In genomic region chr13:45404269-45404668, GRCm38 (mm10) we compare ENCODE assay signal across 13 mouse cellular contexts. TPM values are rescaled to one million over a fixed set of nuclear protein-coding genes. Genes with fewer than 3 reads are reported as not detected.
DNase-seq lines count a peak whose midpoint lies in the region; ATAC-seq and TF ChIP-seq lines count a peak whose summit lies in the region.
"Had no signal": no experiment of that assay in that cellular context is flagged by ENCODE, and none has a peak within 500 bp of the region (broad histone marks: within the 10 kb centered on the region; RNA-seq: fewer than 3 reads in every experiment).

No protein-coding gene starts in this region.

- H3K4me1 ChIP-seq in bone marrow, adult 2 months (ENCODE audit: control insufficient read depth, insufficient read depth, low read length): peaks cover 6% of the 10 kb centered on the region
- peaks cover 82% of the 10 kb centered on the region for H3K4me1 ChIP-seq in liver, embryonic 12.5 days
- no peaks in the 10 kb centered on the region for H3K4me1 ChIP-seq in hindbrain, embryonic 14.5 days (replicated peaks; ENCODE audit: control insufficient read depth, insufficient read depth, low read length)
- H3K4me1 ChIP-seq in cerebellum, adult 2 months (ENCODE audit: control insufficient read depth, insufficient read depth, low read length): no peaks in the 10 kb centered on the region

- no peak overlapping the region for H3K4me3 ChIP-seq in bone marrow, adult 2 months (replicated peaks; ENCODE audit: control insufficient read depth, low read depth, low read length)
- peak overlapping the region; percentile 14 for H3K4me3 ChIP-seq in liver, embryonic 12.5 days
- H3K4me3 ChIP-seq in hindbrain, embryonic 14.5 days (replicated peaks; ENCODE audit: low read length): no peak overlapping the region
- no peak overlapping the region for H3K4me3 ChIP-seq in cerebellum, adult 2 months (replicated peaks; ENCODE audit: insufficient read depth, low read depth, low read length)
- H3K4me3 ChIP-seq: forebrain, embryonic 10.5 days had no signal

- peak overlapping the region; percentile 85 for H3K27ac ChIP-seq in bone marrow, adult 2 months (ENCODE audit: control insufficient read depth, insufficient read depth, low read depth, low read length, poor library complexity)
- peak overlapping the region; percentile 97 for H3K27ac ChIP-seq in liver, embryonic 12.5 days
- H3K27ac ChIP-seq in hindbrain, embryonic 14.5 days: no peak overlapping the region
- H3K27ac ChIP-seq in cerebellum, adult 2 months (ENCODE audit: insufficient read depth, low read length): no peak overlapping the region
- H3K27ac ChIP-seq: forebrain, embryonic 10.5 days had no signal

- no peaks in the 10 kb centered on the region for H3K9me3 ChIP-seq in liver, embryonic 12.5 days (replicated peaks)
- no peaks in the 10 kb centered on the region for H3K9me3 ChIP-seq in hindbrain, embryonic 14.5 days (ENCODE audit: control insufficient read depth, low read length)

- intact Hi-C loops in left cerebral cortex, postnatal 14 days (cut with DNase I): no loop called here

- no peak for TF ChIP-seq CTCF in bone marrow, adult 2 months (IDR thresholded peaks at IDR 0.05; ENCODE audit: control insufficient read depth, insufficient read depth, low read length)
- no peak for TF ChIP-seq CTCF in cerebellum, adult 2 months (IDR thresholded peaks at IDR 0.05; ENCODE audit: borderline replicate concordance, insufficient read depth, low read depth, low read length)

- TF ChIP-seq POLR2A in bone marrow, adult 2 months (IDR thresholded peaks at IDR 0.05; ENCODE audit: borderline replicate concordance, control insufficient read depth, low read depth, low read length): no peak
- no peak for TF ChIP-seq POLR2A in cerebellum, adult 2 months (IDR thresholded peaks at IDR 0.05; ENCODE audit: borderline replicate concordance, insufficient read depth, low read length)

- WGBS in bone marrow, adult 2 months: 71% methylated on average over 6 of the region's 6 CpGs
- whole genome bisulfite sequencing in liver, embryonic 12.5 days (ENCODE audit: insufficient replicate concordance): 27% methylated on average over 6 of the region's 6 CpGs
- WGBS in hindbrain, embryonic 14.5 days: 98% methylated on average over 6 of the region's 6 CpGs
- 90% methylated on average over 6 of the region's 6 CpGs for WGBS in cerebellum, adult 2 months

- peaks cover 66% of the 10 kb centered on the region for H3K36me3 ChIP-seq in liver, embryonic 12.5 days
- peaks cover 49% of the 10 kb centered on the region for H3K36me3 ChIP-seq in hindbrain, embryonic 14.5 days (replicated peaks; ENCODE audit: control insufficient read depth, insufficient read depth)

- peak; percentile 85 for DNase-seq in c-Kit-positive CD71-positive TER-119-positive erythroid progenitor cells, embryonic 14.5 days (ENCODE audit: low spot score)
- peak; percentile 15 for DNase-seq in lung, postnatal 10 days
- no peak for DNase-seq in left cerebral cortex, postnatal 14 days (ENCODE audit: low spot score in 2 of 2)
- DNase-seq in hindbrain, embryonic 14.5 days (ENCODE audit: low spot score): no peak
- DNase-seq in ovary, adult 18-20 months (ENCODE audit: low spot score): no peak
- no peak for DNase-seq in cerebellum, adult 2 months
- DNase-seq: adrenal gland, postnatal 25 days; cerebellum, adult 11-12 months; heart, adult 18-20 months; kidney, adult 8-10 months had no signal

- H3K27me3 ChIP-seq in liver, embryonic 12.5 days (replicated peaks): peaks cover 3% of the 10 kb centered on the region
- no peaks in the 10 kb centered on the region for H3K27me3 ChIP-seq in hindbrain, embryonic 14.5 days (ENCODE audit: control insufficient read depth, insufficient read depth, low read length)
- H3K27me3 ChIP-seq in cerebellum, adult 2 months (ENCODE audit: control insufficient read depth, insufficient read depth, low read length): no peaks in the 10 kb centered on the region

- peak; percentile 90 for ATAC-seq in liver, embryonic 12.5 days
- ATAC-seq in hindbrain, embryonic 14.5 days (ENCODE audit: low FRiP score): no peak

- H3K9ac ChIP-seq in liver, embryonic 12.5 days: peak overlapping the region; percentile 51
- H3K9ac ChIP-seq in hindbrain, embryonic 14.5 days: no peak overlapping the region

- H3K4me2 ChIP-seq in liver, embryonic 12.5 days: peak overlapping the region; percentile 64
- H3K4me2 ChIP-seq in hindbrain, embryonic 14.5 days (replicated peaks): no peak overlapping the region

RNA-seq across cellular contexts. Expression of gene Mylip, which starts 14.7 kb away (rescaled TPM):
- 19.3 and 20.0 TPM in 2 replicates for polyA plus RNA-seq in bone marrow, adult 2 months (2011; ENCODE audit: insufficient read depth, insufficient read length, low replicate concordance, missing spikeins)
- 7.0 and 7.6 TPM in 2 replicates for polyA plus RNA-seq in liver, embryonic 12.5 days (2016; fragmentation: Nextera tagmentation; extraction: Ambion mirVana)
- total RNA-seq in left cerebral cortex, postnatal 14 days (2021): 10 to 100 TPM; 26.4 to 30.8 TPM
- polyA plus RNA-seq in hindbrain, embryonic 14.5 days (2014; fragmentation: Nextera tagmentation; extraction: Ambion mirVana): 4.8 and 5.2 TPM in 2 replicates
- 10.6 and 11.2 TPM in 2 replicates for polyA plus RNA-seq in cerebellum, adult 2 months (2012; rRNA removed)

Comparison
In these comparisons a context has a peak if more than half of its experiments do, and no peak if none do; other contexts are left out.
1. H3K27ac ChIP-seq: peak in bone marrow, adult 2 months (single experiment) and liver, embryonic 12.5 days (single experiment); none in hindbrain, embryonic 14.5 days (single experiment) and cerebellum, adult 2 months (single experiment).
2. DNase-seq: peak in c-Kit-positive CD71-positive TER-119-positive erythroid progenitor cells, embryonic 14.5 days (single experiment) and lung, postnatal 10 days (single experiment); none in left cerebral cortex, postnatal 14 days (0 of 2), hindbrain, embryonic 14.5 days (single experiment), ovary, adult 18-20 months (single experiment) and cerebellum, adult 2 months (0 of 2).